Mouse (Mus musculus): ENCODE data around the gene Fam217a. TPM values are rescaled to one million over a fixed set of nuclear protein-coding genes. Genes with fewer than 3 reads are reported as not detected.

The Fam217a gene
- polyA plus RNA-seq (2014; fragmentation: Illumina TruSeq; extraction: RNeasy Lipid Tissue Mini Kit (QIAGEN cat#74804); ENCODE audit: low read depth, low replicate concordance) = 12.0 TPM

GRCm38 (mm10) chr13:34924210-34924609 lies at the start of gene Fam217a, which contains the start of gene 4933417A18Rik:
TSS of gene Fam217a (minus strand) at chr13:34924310.
TSS of gene 4933417A18Rik (plus strand) at chr13:34924409.

DNA sequence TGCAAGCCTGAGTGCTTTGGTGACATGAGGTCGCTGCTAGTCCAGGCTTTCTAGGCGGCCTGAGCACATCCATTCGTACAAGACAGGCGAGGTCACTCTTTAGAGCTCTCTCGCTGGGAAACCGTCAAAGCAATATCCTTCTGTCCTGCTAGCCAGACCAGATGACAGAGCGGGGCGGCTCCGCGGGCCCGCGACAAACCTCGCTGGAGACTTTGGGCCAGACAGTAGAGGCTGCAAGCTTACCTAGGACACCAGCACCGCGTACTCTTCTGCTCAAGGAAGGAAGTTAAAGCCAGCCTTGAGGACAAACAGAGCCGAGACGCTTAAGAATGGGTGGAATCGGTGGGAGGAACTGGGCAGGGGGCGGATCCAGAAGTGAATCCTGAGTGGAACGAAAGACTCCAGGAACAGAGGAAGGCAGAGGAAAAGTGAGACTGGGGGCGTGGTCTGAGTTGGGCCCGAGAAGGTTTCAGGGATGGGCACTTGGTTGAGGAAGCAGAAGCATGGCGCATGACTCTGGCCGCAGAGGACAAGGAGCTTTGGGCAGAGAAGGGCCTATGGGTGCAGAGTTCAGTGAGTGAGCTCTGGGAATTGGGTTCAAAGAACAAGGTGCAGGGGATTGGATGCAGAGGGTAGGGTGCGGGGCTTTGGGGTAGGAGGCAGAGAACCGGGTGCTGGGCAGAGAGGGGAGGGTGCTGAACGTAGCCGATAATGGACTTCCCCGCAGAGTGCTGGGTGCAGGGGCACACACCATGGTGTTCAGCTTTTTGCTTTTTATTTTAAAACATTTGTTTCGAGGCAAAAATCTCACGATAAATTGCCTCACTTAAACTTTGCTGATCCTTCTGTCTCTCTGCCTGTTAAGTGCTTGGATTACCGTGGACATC lies 39.6 kb upstream of the Fam217a start, which contains the start of gene Eci3:
Eci3 (minus strand) TSS at position 300 of the 887 bp plus-strand sequence.

GRCm38 (mm10) chr13:34875166-34875710 lies 48.9 kb downstream of the Fam217a start, which contains the start of gene Prpf4b:
TSS of gene Prpf4b (plus strand) at chr13:34875302.

Other genes starting within 250 kb of the Fam217a start
- gene Fam50b, start 189.5 kb downstream of the Fam217a start, polyA plus RNA-seq (2014; fragmentation: Illumina TruSeq; extraction: RNeasy Lipid Tissue Mini Kit (QIAGEN cat#74804); ENCODE audit: low read depth, low replicate concordance) = not detected
- 88.9 TPM for gene Prpf4b, start 49.0 kb downstream of the Fam217a start, polyA plus RNA-seq (2014; fragmentation: Illumina TruSeq; extraction: RNeasy Lipid Tissue Mini Kit (QIAGEN cat#74804); ENCODE audit: low read depth, low replicate concordance)
- not detected for gene 4933417A18Rik, start 99 bp upstream of the Fam217a start, polyA plus RNA-seq (2014; fragmentation: Illumina TruSeq; extraction: RNeasy Lipid Tissue Mini Kit (QIAGEN cat#74804); ENCODE audit: low read depth, low replicate concordance)
- 282 TPM for gene Eci3, start 39.5 kb upstream of the Fam217a start, polyA plus RNA-seq (2014; fragmentation: Illumina TruSeq; extraction: RNeasy Lipid Tissue Mini Kit (QIAGEN cat#74804); ENCODE audit: low read depth, low replicate concordance)
- gene Eci2, start 102.8 kb upstream of the Fam217a start, polyA plus RNA-seq (2014; fragmentation: Illumina TruSeq; extraction: RNeasy Lipid Tissue Mini Kit (QIAGEN cat#74804); ENCODE audit: low read depth, low replicate concordance) = 131 TPM

All from kidney, adult 10 weeks (tissue).